Mouse (Mus musculus): ENCODE data around the gene Xrcc1. TPM values are rescaled to one million over a fixed set of nuclear protein-coding genes. Genes with fewer than 3 reads are reported as not detected.
A peak's percentile ranks its signal among the peaks of the same experiment; 100 is the strongest.

The Xrcc1 gene
- total RNA-seq (2021), result 10 to 100 TPM; 38.9 to 40.9 TPM
- long read RNA-seq, experiment 1, transcript Xrcc1-201 (17 exons, 2,155 nt), result major isoform, 11 of 23 reads
- long read RNA-seq, experiment 1, partial matches to known transcripts, result 3 of 23 reads
- long read RNA-seq, experiment 1, other reads (novel, unspliced or antisense), result 8 of 23 reads
- long read RNA-seq, experiment 2, transcript Xrcc1-201 (17 exons, 2,155 nt), result major isoform, 19 of 28 reads
- long read RNA-seq, experiment 2, partial matches to known transcripts, result 3 of 28 reads
- long read RNA-seq, experiment 2, other reads (novel, unspliced or antisense), result 5 of 28 reads

- H3K4me3 ChIP-seq, result peak within 1 kb of the TSS; percentile 82
- peak within 1 kb of the TSS; percentile 89 for H3K27ac ChIP-seq
- no peak for DNase-seq (ENCODE audit: low spot score in 2 of 2)
- TF ChIP-seq CTCF (conservative IDR thresholded peaks at IDR 0.05), result no peak
Observed at GRCm38 (mm10) chr7:24546068-24546614, at the start of gene Xrcc1, which contains the start of gene Pinlyp. Gene Xrcc1, plus strand, starts transcription at chr7:24546289. Gene Pinlyp, minus strand, starts transcription at chr7:24546118.

GRCm38 (mm10) chr7:24499856-24500577, 46.1 kb upstream of the Xrcc1 start:
- no peak for DNase-seq (ENCODE audit: low spot score in 2 of 2)
- TF ChIP-seq CTCF (conservative IDR thresholded peaks at IDR 0.05), result no peak
- Histone ChIP-seq H3K4me3 (no peak overlapping the region), H3K27ac (no peak overlapping the region)

- no peak for DNase-seq (ENCODE audit: low spot score in 2 of 2)
Observed at GRCm38 (mm10) chr7:24500929-24501328, 45.2 kb upstream of the Xrcc1 start.

GRCm38 (mm10) chr7:24501492-24501891, 44.6 kb upstream of the Xrcc1 start:
- no peak for DNase-seq (ENCODE audit: low spot score in 2 of 2)
- Histone ChIP-seq H3K4me3 (no peak overlapping the region), H3K27ac (no peak overlapping the region)
- peak; percentile 63 for TF ChIP-seq CTCF (conservative IDR thresholded peaks at IDR 0.05)

More at GRCm38 (mm10) chr7:24500929-24501328, 45.2 kb upstream of the Xrcc1 start:
- Histone ChIP-seq H3K27ac (no peak overlapping the region), H3K4me3 (no peak overlapping the region)
- peak; percentile 74 for TF ChIP-seq CTCF (conservative IDR thresholded peaks at IDR 0.05)

GRCm38 (mm10) chr7:24504004-24504403, 42.1 kb upstream of the Xrcc1 start:
- no peak for TF ChIP-seq CTCF (conservative IDR thresholded peaks at IDR 0.05)
- DNase-seq (ENCODE audit: low spot score in 2 of 2), result no peak
- no peak overlapping the region for H3K4me3 ChIP-seq
- H3K27ac ChIP-seq, result no peak overlapping the region

GRCm38 (mm10) chr7:24504868-24505267, 41.2 kb upstream of the Xrcc1 start:
- Histone ChIP-seq H3K27ac (no peak overlapping the region), H3K4me3 (no peak overlapping the region)
- TF ChIP-seq CTCF (conservative IDR thresholded peaks at IDR 0.05), result no peak
- no peak for DNase-seq (ENCODE audit: low spot score in 2 of 2)

- H3K4me3 ChIP-seq, result peak overlapping the region; percentile 94
- peak overlapping the region; percentile 100 for H3K27ac ChIP-seq
- DNase-seq (ENCODE audit: low spot score in 2 of 2), result no peak
- TF ChIP-seq CTCF (conservative IDR thresholded peaks at IDR 0.05), result no peak
Observed at GRCm38 (mm10) chr7:24505447-24506064, 40.5 kb upstream of the Xrcc1 start.

- TF ChIP-seq CTCF (conservative IDR thresholded peaks at IDR 0.05), result no peak
- Histone ChIP-seq H3K4me3 (peak overlapping the region; percentile 94), H3K27ac (peak overlapping the region; percentile 100)
- no peak for DNase-seq (ENCODE audit: low spot score in 2 of 2)
Observed at GRCm38 (mm10) chr7:24506065-24506459, 40.0 kb upstream of the Xrcc1 start.

- DNase-seq (ENCODE audit: low spot score in 2 of 2), result peak; percentile 59 to 72
- Histone ChIP-seq H3K4me3 (peak overlapping the region; percentile 94), H3K27ac (peak overlapping the region; percentile 100)
- TF ChIP-seq CTCF (conservative IDR thresholded peaks at IDR 0.05), result no peak
Observed at GRCm38 (mm10) chr7:24506476-24506837, 39.6 kb upstream of the Xrcc1 start.

- peak; percentile 72 to 85 for DNase-seq (ENCODE audit: low spot score in 2 of 2)
- no peak for TF ChIP-seq CTCF (conservative IDR thresholded peaks at IDR 0.05)
- Histone ChIP-seq H3K4me3 (peak within 1 kb of the TSS; percentile 94), H3K27ac (peak within 1 kb of the TSS; percentile 100)
Observed at GRCm38 (mm10) chr7:24506838-24507725, 39.0 kb upstream of the Xrcc1 start, which contains the start of gene Zfp428. Gene Zfp428, plus strand, starts transcription at chr7:24507006.

- DNase-seq (ENCODE audit: low spot score in 2 of 2), result no peak
- peak overlapping the region; percentile 100 for H3K27ac ChIP-seq
- no peak for TF ChIP-seq CTCF (conservative IDR thresholded peaks at IDR 0.05)
- peak overlapping the region; percentile 94 for H3K4me3 ChIP-seq
Observed at GRCm38 (mm10) chr7:24507726-24508114, 38.4 kb upstream of the Xrcc1 start.

- Histone ChIP-seq H3K4me3 (no peak within 1 kb of the TSS), H3K27ac (no peak within 1 kb of the TSS)
- no peak for DNase-seq (ENCODE audit: low spot score in 2 of 2)
- TF ChIP-seq CTCF (conservative IDR thresholded peaks at IDR 0.05), result no peak
Observed at GRCm38 (mm10) chr7:24512355-24512754, 33.7 kb upstream of the Xrcc1 start, which contains the start of gene AC161166.1. Gene AC161166.1, minus strand, starts transcription at chr7:24512455.
